Mouse (Mus musculus): ENCODE data around the gene Ints7. TPM values are rescaled to one million over a fixed set of nuclear protein-coding genes. Genes with fewer than 3 reads are reported as not detected.

Gene Ints7
- polyA plus RNA-seq (2015; fragmentation: Nextera tagmentation; extraction: Ambion mirVana): 9.3 and 11.0 TPM in 2 replicates

GRCm38 (mm10) chr1:191575458-191576247 lies at the start of gene Ints7, which contains the start of gene Dtl:
Gene Ints7, plus strand, starts transcription at chr1:191575636.
Gene Dtl, minus strand, starts transcription at chr1:191575544.
- TF ChIP-seq CTCF (IDR thresholded peaks at IDR 0.05; ENCODE audit: low read depth): peak; percentile 100
- peak; percentile 6; the same call in 1 of the 2 replicates for TF ChIP-seq EP300 (IDR thresholded peaks at IDR 0.05; ENCODE audit: low read depth)
- Histone ChIP-seq H3K4me2 (ENCODE audit: low read depth, low read length) (peak within 1 kb of the TSS; percentile 86), H3K9me3 (ENCODE audit: low read length) (peaks cover 3% of the 10 kb centered on the region; the same call in 1 of the 2 replicates), H3K27ac (ENCODE audit: low read depth) (peak within 1 kb of the TSS; percentile 94), H3K36me3 (replicated peaks; ENCODE audit: insufficient read depth, low read length) (no peaks in the 10 kb centered on the region; the same call in 1 of the 2 replicates), H3K4me3 (ENCODE audit: low read depth, low read length) (peak within 1 kb of the TSS; percentile 83), H3K27me3 (ENCODE audit: insufficient read depth, low read length) (no peaks in the 10 kb centered on the region), H3K9ac (replicated peaks) (peak within 1 kb of the TSS; percentile 81), H3K4me1 (ENCODE audit: insufficient read depth) (peaks cover 25% of the 10 kb centered on the region)
- DNase-seq: peak; percentile 100
- under 1% methylated on average over 70 of the region's 70 CpGs for WGBS (ENCODE audit: insufficient replicate concordance)
- ATAC-seq: peak; percentile 96

GRCm38 (mm10) chr1:191527089-191527488 lies 48.3 kb upstream of the Ints7 start:
- Histone ChIP-seq H3K27ac (ENCODE audit: low read depth) (no peak overlapping the region), H3K36me3 (replicated peaks; ENCODE audit: insufficient read depth, low read length) (no peaks in the 10 kb centered on the region), H3K4me2 (ENCODE audit: low read depth, low read length) (no peak overlapping the region), H3K9me3 (ENCODE audit: low read length) (no peaks in the 10 kb centered on the region), H3K9ac (replicated peaks) (no peak overlapping the region), H3K4me3 (ENCODE audit: low read depth, low read length) (no peak overlapping the region), H3K4me1 (ENCODE audit: insufficient read depth) (no peaks in the 10 kb centered on the region), H3K27me3 (ENCODE audit: insufficient read depth, low read length) (no peaks in the 10 kb centered on the region)
- 0 out of 2 replicates have a peak, but pooled peaks have one; percentile 25 for ATAC-seq
- 55% methylated on average over 3 of the region's 3 CpGs for WGBS (ENCODE audit: insufficient replicate concordance)
- TF ChIP-seq EP300 (IDR thresholded peaks at IDR 0.05; ENCODE audit: low read depth): no peak
- no peak for TF ChIP-seq CTCF (IDR thresholded peaks at IDR 0.05; ENCODE audit: low read depth)
- no peak for DNase-seq

- H3K9ac ChIP-seq (replicated peaks): no peak overlapping the region
- WGBS (ENCODE audit: insufficient replicate concordance): 53% methylated on average over 4 of the region's 4 CpGs
- no peak overlapping the region for H3K27ac ChIP-seq (ENCODE audit: low read depth)
- no peak overlapping the region for H3K4me3 ChIP-seq (ENCODE audit: low read depth, low read length)
- no peaks in the 10 kb centered on the region for H3K27me3 ChIP-seq (ENCODE audit: insufficient read depth, low read length)
- DNase-seq (no peak), ATAC-seq (no peak)
- no peaks in the 10 kb centered on the region for H3K36me3 ChIP-seq (replicated peaks; ENCODE audit: insufficient read depth, low read length)
- no peaks in the 10 kb centered on the region for H3K4me1 ChIP-seq (ENCODE audit: insufficient read depth)
- TF ChIP-seq EP300 (IDR thresholded peaks at IDR 0.05; ENCODE audit: low read depth) (no peak), CTCF (IDR thresholded peaks at IDR 0.05; ENCODE audit: low read depth) (no peak)
- no peaks in the 10 kb centered on the region for H3K9me3 ChIP-seq (ENCODE audit: low read length)
- H3K4me2 ChIP-seq (ENCODE audit: low read depth, low read length): no peak overlapping the region
Observed at GRCm38 (mm10) chr1:191527921-191528612, 47.4 kb upstream of the Ints7 start.

- Histone ChIP-seq H3K4me2 (ENCODE audit: low read depth, low read length) (no peak overlapping the region), H3K27ac (ENCODE audit: low read depth) (no peak overlapping the region), H3K4me3 (ENCODE audit: low read depth, low read length) (no peak overlapping the region), H3K4me1 (ENCODE audit: insufficient read depth) (no peaks in the 10 kb centered on the region), H3K9ac (replicated peaks) (no peak overlapping the region), H3K36me3 (replicated peaks; ENCODE audit: insufficient read depth, low read length) (no peaks in the 10 kb centered on the region), H3K27me3 (ENCODE audit: insufficient read depth, low read length) (no peaks in the 10 kb centered on the region), H3K9me3 (ENCODE audit: low read length) (no peaks in the 10 kb centered on the region)
- WGBS (ENCODE audit: insufficient replicate concordance): 77% methylated on average over 2 of the region's 2 CpGs
- ATAC-seq: no peak
- no peak for DNase-seq
- TF ChIP-seq EP300 (IDR thresholded peaks at IDR 0.05; ENCODE audit: low read depth) (no peak), CTCF (IDR thresholded peaks at IDR 0.05; ENCODE audit: low read depth) (no peak)
Observed at GRCm38 (mm10) chr1:191529406-191529805, 46.0 kb upstream of the Ints7 start.

- Histone ChIP-seq H3K9me3 (ENCODE audit: low read length) (no peaks in the 10 kb centered on the region), H3K9ac (replicated peaks) (no peak overlapping the region), H3K4me2 (ENCODE audit: low read depth, low read length) (no peak overlapping the region), H3K27me3 (ENCODE audit: insufficient read depth, low read length) (no peaks in the 10 kb centered on the region), H3K4me3 (ENCODE audit: low read depth, low read length) (no peak overlapping the region), H3K27ac (ENCODE audit: low read depth) (no peak overlapping the region), H3K4me1 (ENCODE audit: insufficient read depth) (no peaks in the 10 kb centered on the region), H3K36me3 (replicated peaks; ENCODE audit: insufficient read depth, low read length) (0 out of 2 replicates have a peak, but pooled peaks cover 4% of the 10 kb centered on the region)
- WGBS (ENCODE audit: insufficient replicate concordance): 24% methylated on average over 1 of the region's 1 CpGs
- no peak for ATAC-seq
- TF ChIP-seq EP300 (IDR thresholded peaks at IDR 0.05; ENCODE audit: low read depth) (no peak), CTCF (IDR thresholded peaks at IDR 0.05; ENCODE audit: low read depth) (no peak)
- DNase-seq: no peak
Observed at GRCm38 (mm10) chr1:191531023-191531422, 44.4 kb upstream of the Ints7 start.

- H3K27me3 ChIP-seq (ENCODE audit: insufficient read depth, low read length): no peaks in the 10 kb centered on the region
- TF ChIP-seq CTCF (IDR thresholded peaks at IDR 0.05; ENCODE audit: low read depth) (no peak), EP300 (IDR thresholded peaks at IDR 0.05; ENCODE audit: low read depth) (no peak)
- no peaks in the 10 kb centered on the region for H3K9me3 ChIP-seq (ENCODE audit: low read length)
- ATAC-seq (no peak), DNase-seq (no peak)
- H3K4me3 ChIP-seq (ENCODE audit: low read depth, low read length): no peak overlapping the region
- H3K4me1 ChIP-seq (ENCODE audit: insufficient read depth): no peaks in the 10 kb centered on the region
- H3K4me2 ChIP-seq (ENCODE audit: low read depth, low read length): no peak overlapping the region
- H3K36me3 ChIP-seq (replicated peaks; ENCODE audit: insufficient read depth, low read length): peaks cover 25% of the 10 kb centered on the region
- H3K27ac ChIP-seq (ENCODE audit: low read depth): no peak overlapping the region
- H3K9ac ChIP-seq (replicated peaks): no peak overlapping the region
- 81% methylated on average over 2 of the region's 2 CpGs for WGBS (ENCODE audit: insufficient replicate concordance)
Observed at GRCm38 (mm10) chr1:191534896-191535295, 40.5 kb upstream of the Ints7 start.
